Mouse (Mus musculus) ES-Bruce4 (cell line): ENCODE results near the gene Mrps35.

Experiments used
- CTCF ChIP-seq: IDR thresholded peaks from one replicate; pipeline ENCODE4 v1.8.1; 2011; ENCODE audit warnings: low read depth, low read length
- POLR2A ChIP-seq: IDR thresholded peaks from one replicate; pipeline ENCODE4 v1.8.1; 2011; ENCODE audit warnings: low read length; ENCODE audit not compliant: insufficient read depth

- TF ChIP-seq CTCF (no peak), POLR2A (no peak)
Measured at GRCm38 (mm10) chr6:147109283-147109682, 66.7 kb downstream of the Mrps35 start.
